Mouse (Mus musculus): ENCODE results near the gene Zfp13. TPM values are rescaled to one million over a fixed set of nuclear protein-coding genes. Genes with fewer than 3 reads are reported as not detected.
A peak's percentile ranks its signal among the peaks of the same experiment; 100 is the strongest.

The Zfp13 gene
- total and polyA plus RNA-seq, 3 experiments: 0.08 to 0.38 TPM; not detected in 1

GRCm38 (mm10) chr17:23550188-23550791, 49.0 kb downstream of the Zfp13 start:
- DNase-seq (ENCODE audit: low read depth, low spot score): peak; percentile 94
- Histone ChIP-seq H3K4me3 (ENCODE audit: control insufficient read depth in 1 of 2, insufficient read depth in 1 of 2, low read depth in 2 of 2, low read length in 2 of 2) (peak overlapping the region; percentile 70 to 93), H3K27ac (ENCODE audit: control insufficient read depth, low read depth, low read length) (peak overlapping the region; percentile 72), H3K9me3 (replicated peaks; ENCODE audit: insufficient read depth, low read length) (no peaks in the 10 kb centered on the region), H3K79me2 (ENCODE audit: control insufficient read depth, insufficient read depth, low read length, poor library complexity) (peaks cover 3% of the 10 kb centered on the region; the same call in 1 of the 2 replicates), H3K36me3 (ENCODE audit: control insufficient read depth in 1 of 2, insufficient read depth in 2 of 2, low read length in 2 of 2) (peaks cover 0 to 5% of the 10 kb centered on the region in 2 experiments; a peak in 2 of 4 replicates), H3K9ac (ENCODE audit: control insufficient read depth, low read depth, low read length, poor library complexity, severe bottlenecking) (peak overlapping the region; percentile 71), H3K4me1 (ENCODE audit: control insufficient read depth in 1 of 2, insufficient read depth in 2 of 2, low read length in 2 of 2) (peaks cover 0 to 15% of the 10 kb centered on the region in 2 experiments; a peak in 2 of 4 replicates), H3K27me3 (ENCODE audit: control insufficient read depth in 1 of 2, insufficient read depth in 2 of 2, low read length in 2 of 2) (no peaks in the 10 kb centered on the region)
- no peak for TF ChIP-seq USF2 (IDR thresholded peaks at IDR 0.05; ENCODE audit: borderline replicate concordance in 1 of 2, insufficient read depth in 1 of 2, low read depth in 1 of 2, low read length in 2 of 2)
- TF ChIP-seq GATA1 (IDR thresholded peaks at IDR 0.05; ENCODE audit: low read depth, low read length): peak; percentile 34; the same call in 1 of the 2 replicates
- TF ChIP-seq POLR2A (IDR thresholded peaks at IDR 0.05; ENCODE audit: control insufficient read depth in 1 of 2, insufficient read depth in 1 of 2, low read depth in 1 of 2, low read length in 2 of 2, poor library complexity in 1 of 2): peak in 1 of 2 experiments; percentile 64; a peak in 3 of 4 replicates
- peak; percentile 14; the same call in 1 of the 2 replicates for TF ChIP-seq TAL1 (IDR thresholded peaks at IDR 0.05; ENCODE audit: low read length)
- no peak for TF ChIP-seq TCF12 (IDR thresholded peaks at IDR 0.05; ENCODE audit: low read depth, low read length)
- TF ChIP-seq MAZ (IDR thresholded peaks at IDR 0.05; ENCODE audit: low read depth, low read length): no peak
- peak; percentile 100 for TF ChIP-seq TBP (IDR thresholded peaks at IDR 0.05; ENCODE audit: low read depth, low read length)

DNA sequence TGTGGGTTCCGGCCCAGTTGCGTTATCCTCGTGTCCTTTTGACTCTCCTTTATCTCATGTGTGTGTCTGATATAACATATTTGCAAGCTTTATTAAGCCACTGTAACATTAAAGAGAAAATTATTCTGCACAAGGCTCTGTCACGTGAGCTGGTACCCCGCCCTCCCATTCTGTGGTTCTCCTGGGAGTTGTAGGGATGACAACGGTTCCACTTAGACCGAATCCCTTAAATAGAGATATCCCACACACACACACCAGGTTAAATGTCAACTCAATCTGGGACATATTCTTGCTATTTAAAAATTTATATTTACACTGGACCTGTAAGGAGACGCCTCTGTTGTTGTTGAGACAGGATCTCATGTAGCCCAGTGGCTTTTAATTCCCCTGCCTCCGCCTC, 49.8 kb downstream of the Zfp13 start:
- Histone ChIP-seq H3K4me1 (ENCODE audit: control insufficient read depth in 1 of 2, insufficient read depth in 2 of 2, low read length in 2 of 2) (peaks cover 0 to 15% of the 10 kb centered on the region in 2 experiments; a peak in 2 of 4 replicates), H3K27me3 (ENCODE audit: control insufficient read depth in 1 of 2, insufficient read depth in 2 of 2, low read length in 2 of 2) (no peaks in the 10 kb centered on the region), H3K36me3 (ENCODE audit: control insufficient read depth in 1 of 2, insufficient read depth in 2 of 2, low read length in 2 of 2) (peaks cover 0 to 5% of the 10 kb centered on the region in 2 experiments; a peak in 2 of 4 replicates), H3K9ac (ENCODE audit: control insufficient read depth, low read depth, low read length, poor library complexity, severe bottlenecking) (peak overlapping the region; percentile 67), H3K4me3 (ENCODE audit: control insufficient read depth in 1 of 2, insufficient read depth in 1 of 2, low read depth in 2 of 2, low read length in 2 of 2) (peak overlapping the region; percentile 47 to 93), H3K9me3 (replicated peaks; ENCODE audit: insufficient read depth, low read length) (no peaks in the 10 kb centered on the region), H3K79me2 (ENCODE audit: control insufficient read depth, insufficient read depth, low read length, poor library complexity) (peaks cover 3% of the 10 kb centered on the region; the same call in 1 of the 2 replicates), H3K27ac (ENCODE audit: control insufficient read depth, low read depth, low read length) (peak overlapping the region; percentile 15)
- TF ChIP-seq MEF2A (IDR thresholded peaks at IDR 0.05; ENCODE audit: extremely low read depth, insufficient replicate concordance, low read depth, low read length, poor library complexity, severe bottlenecking) (no peak), SIN3A (IDR thresholded peaks at IDR 0.05; ENCODE audit: low read length) (no peak), SMC3 (IDR thresholded peaks at IDR 0.05; ENCODE audit: low read depth, low read length) (no peak)
- DNase-seq (ENCODE audit: low read depth, low spot score): peak; percentile 71

DNA sequence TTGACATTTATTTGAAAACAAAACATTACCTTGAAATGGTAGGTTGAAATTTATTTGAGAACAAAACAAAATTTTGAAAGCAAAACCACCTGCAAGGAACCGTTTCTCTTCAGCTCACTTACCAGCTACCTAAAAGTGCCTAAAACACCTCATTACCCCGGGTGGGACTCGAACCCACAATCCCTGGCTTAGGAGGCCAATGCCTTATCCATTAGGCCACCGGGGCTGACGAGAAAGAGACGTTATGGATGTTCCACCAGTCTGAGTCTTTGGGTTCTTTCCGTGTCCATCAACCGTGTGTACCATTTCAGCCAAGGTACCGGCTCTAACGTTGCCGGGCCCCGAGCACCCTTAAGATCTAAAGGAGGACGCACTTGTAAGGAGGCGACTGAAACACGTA, 50.7 kb downstream of the Zfp13 start:
- Histone ChIP-seq H3K9me3 (replicated peaks; ENCODE audit: insufficient read depth, low read length) (no peaks in the 10 kb centered on the region), H3K4me1 (ENCODE audit: control insufficient read depth in 1 of 2, insufficient read depth in 2 of 2, low read length in 2 of 2) (peaks cover 0 to 20% of the 10 kb centered on the region in 2 experiments; a peak in 2 of 4 replicates), H3K79me2 (ENCODE audit: control insufficient read depth, insufficient read depth, low read length, poor library complexity) (peaks cover 3% of the 10 kb centered on the region; the same call in 1 of the 2 replicates), H3K27me3 (ENCODE audit: control insufficient read depth in 1 of 2, insufficient read depth in 2 of 2, low read length in 2 of 2) (no peaks in the 10 kb centered on the region), H3K9ac (ENCODE audit: control insufficient read depth, low read depth, low read length, poor library complexity, severe bottlenecking) (peak overlapping the region; percentile 67), H3K27ac (ENCODE audit: control insufficient read depth, low read depth, low read length) (peak overlapping the region; percentile 15), H3K4me3 (ENCODE audit: control insufficient read depth in 1 of 2, insufficient read depth in 1 of 2, low read depth in 2 of 2, low read length in 2 of 2) (peak overlapping the region; percentile 47 to 93), H3K36me3 (ENCODE audit: control insufficient read depth in 1 of 2, insufficient read depth in 2 of 2, low read length in 2 of 2) (peaks cover 0 to 9% of the 10 kb centered on the region in 2 experiments; a peak in 2 of 4 replicates)
- TF ChIP-seq TBP (IDR thresholded peaks at IDR 0.05; ENCODE audit: low read depth, low read length) (peak; percentile 100), MEF2A (IDR thresholded peaks at IDR 0.05; ENCODE audit: extremely low read depth, insufficient replicate concordance, low read depth, low read length, poor library complexity, severe bottlenecking) (no peak), NELFE (IDR thresholded peaks at IDR 0.05; ENCODE audit: low read depth, low read length) (no peak), HCFC1 (IDR thresholded peaks at IDR 0.05; ENCODE audit: low read depth, low read length) (no peak), POLR2AphosphoS2 (IDR thresholded peaks at IDR 0.05; ENCODE audit: low read length) (no peak), MAFK (IDR thresholded peaks at IDR 0.05; ENCODE audit: borderline replicate concordance, low read depth, low read length) (no peak)
- peak; percentile 92 for DNase-seq (ENCODE audit: low read depth, low spot score)

All from MEL (cell line).